Mouse (Mus musculus): ENCODE measurements around the gene Tepsin.
A peak's percentile ranks its signal among the peaks of the same experiment; 100 is the strongest.

The Tepsin gene

DNA sequence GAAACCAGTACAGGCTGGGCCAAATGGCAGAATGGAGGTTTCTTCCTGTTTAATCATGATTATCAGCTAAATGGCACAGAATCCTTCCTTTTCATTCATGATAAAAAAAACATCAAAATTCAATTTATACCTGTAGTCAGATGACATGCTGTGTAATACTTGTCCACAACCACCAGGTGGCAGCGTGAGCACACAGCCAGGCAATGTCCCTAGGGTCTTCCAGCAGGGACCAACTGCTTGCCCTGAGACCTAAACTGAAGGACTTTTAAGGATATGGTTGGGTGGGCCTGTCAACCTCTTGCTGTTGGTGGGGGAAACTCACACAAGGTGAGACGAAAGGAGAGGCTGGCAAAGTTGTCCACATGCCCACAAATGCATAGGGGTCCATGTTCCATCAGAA lies 12.5 kb upstream of the Tepsin start:
- peak; percentile 39 for DNase-seq (ENCODE audit: low read depth, low spot score)

DNA sequence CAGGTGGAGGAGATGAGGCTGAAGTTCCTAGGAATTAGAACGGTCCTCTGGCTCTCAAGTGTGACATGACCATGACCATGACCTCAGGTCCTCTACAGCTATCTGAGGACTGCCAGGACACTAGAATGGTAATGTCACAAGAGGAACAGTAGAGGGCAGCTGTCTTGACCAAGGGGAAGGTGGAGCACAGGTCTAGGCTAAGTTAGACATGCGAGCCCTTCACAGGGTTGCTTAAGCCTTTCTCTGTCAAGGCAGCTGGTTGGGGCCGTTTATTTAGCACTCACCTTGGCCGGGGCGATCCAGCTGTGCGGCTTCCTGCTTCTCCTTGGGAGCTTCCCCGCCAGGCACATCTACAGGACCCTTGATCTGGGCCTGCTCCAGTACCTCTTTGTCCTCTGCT lies 12.0 kb upstream of the Tepsin start:
- DNase-seq (ENCODE audit: low read depth, low spot score), result peak; percentile 11

DNA sequence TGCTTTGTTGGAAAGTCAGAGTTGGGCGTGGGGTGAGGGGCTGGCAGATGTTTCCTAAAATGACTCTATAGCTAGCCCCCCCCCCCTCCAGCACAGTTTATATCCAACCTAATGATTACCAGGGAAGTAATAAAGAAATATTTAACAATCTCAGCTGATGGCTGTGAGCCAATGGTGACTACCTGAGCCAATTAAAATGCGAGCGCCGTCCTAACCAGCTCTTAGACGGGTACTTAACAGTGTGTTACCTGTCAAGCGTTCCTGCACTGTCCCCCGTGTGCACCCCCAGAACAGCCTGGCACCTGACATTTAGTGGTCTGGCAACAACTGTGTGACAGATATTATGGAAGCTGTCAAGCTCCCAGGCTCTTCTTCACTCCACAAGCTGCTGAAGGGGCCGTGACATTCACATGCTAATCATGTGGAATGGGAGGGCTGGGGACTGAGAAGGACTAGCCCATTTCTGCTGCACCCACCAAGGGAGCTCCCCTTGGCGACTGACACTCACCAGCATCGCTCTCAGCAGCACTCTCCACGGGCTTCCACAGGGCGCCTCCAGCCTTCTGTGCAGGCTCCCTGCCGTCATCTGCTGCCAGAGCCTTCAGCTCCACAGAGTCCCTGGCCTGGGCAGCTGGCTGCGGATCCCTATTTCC lies 11.2 kb upstream of the Tepsin start:
- no peak for DNase-seq (ENCODE audit: low read depth, low spot score)

DNA sequence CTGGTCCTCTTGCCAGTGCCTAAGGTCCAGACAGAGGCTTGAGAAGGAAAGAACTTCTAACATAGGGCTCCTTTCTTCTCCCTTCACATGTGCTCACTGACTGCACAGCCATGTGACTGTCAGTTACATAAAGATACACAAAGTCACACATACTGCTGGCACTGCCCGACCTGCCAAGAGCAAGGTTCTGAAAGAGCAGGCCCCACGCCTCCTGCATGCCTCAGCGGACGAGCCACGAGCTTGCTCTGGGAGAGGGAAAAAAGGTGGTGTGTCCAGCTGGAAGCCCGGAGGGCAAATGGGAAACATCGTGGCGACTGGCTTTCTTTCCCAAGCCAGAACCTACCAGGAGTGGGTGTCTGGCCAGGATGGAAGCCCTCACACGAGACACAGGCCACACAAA lies 9.3 kb upstream of the Tepsin start:
- no peak for DNase-seq (ENCODE audit: low read depth, low spot score)

DNA sequence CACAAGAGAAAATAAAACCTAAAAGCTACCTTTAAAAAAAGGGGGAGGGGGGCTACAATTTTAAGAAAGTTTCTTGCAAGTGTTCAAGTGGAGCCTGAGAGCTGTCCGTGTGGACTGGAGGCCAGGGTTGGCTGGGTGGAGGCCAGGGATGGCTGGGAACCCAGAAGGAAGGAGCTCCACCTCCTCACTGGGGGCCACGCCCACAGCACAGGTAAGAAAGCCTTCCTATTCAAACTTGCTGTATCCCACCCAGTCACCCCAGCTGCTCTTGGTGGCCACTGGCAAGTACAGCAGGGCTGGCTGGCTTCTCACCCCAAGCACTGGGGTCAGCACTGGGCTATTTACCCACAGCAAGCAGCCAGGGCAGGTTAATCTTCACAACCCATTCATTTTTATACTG lies 8.5 kb upstream of the Tepsin start:
- no peak for DNase-seq (ENCODE audit: low read depth, low spot score)

DNA sequence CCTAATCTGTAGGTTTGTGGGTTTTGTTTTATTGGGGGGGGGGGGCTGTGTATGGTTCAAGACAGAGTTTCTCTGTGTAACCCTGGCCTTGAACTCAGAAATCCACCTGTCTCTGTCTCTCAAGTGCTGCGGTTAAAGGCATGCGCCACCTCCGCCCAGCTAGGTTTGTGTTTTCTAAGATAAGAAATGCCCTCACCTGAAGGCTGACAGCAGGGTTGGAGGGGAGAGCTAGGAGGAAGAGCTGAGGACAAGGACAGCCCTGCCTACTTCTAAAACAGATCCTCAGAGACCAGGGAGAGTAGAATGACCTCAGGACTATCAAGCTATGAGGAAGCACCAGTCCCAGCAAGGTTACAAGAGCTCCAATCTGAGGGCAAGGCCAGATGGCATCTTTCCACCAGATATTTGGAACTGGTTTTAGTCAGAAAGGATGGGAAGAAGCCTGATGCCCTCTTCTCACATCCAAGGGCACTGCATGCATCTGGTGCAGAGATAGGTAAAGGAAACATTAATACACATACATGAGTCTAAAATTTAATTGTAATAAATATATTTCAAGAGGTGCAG lies 5.0 kb upstream of the Tepsin start:
- DNase-seq (ENCODE audit: low read depth, low spot score), result no peak

DNA sequence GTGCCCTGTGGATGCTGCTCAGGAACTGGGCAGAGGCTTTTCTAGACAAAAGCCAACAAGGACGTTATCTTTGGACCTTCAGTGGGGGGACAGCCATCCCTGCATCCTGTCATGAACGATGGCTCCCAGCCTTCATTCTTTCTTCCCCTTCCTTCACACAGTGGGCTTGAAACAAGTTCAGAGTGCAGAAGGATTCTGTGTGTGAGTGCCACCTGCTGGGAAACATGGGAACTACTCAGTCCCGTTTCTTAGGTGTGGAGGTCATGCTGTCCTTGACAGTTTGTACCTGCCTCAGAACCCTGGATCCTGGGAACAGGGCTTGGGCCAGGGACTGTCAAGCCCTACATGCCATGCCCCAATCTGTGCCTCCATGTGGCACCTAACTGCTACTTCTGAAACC lies 2.5 kb upstream of the Tepsin start:
- DNase-seq (ENCODE audit: low read depth, low spot score), result peak; percentile 78

DNA sequence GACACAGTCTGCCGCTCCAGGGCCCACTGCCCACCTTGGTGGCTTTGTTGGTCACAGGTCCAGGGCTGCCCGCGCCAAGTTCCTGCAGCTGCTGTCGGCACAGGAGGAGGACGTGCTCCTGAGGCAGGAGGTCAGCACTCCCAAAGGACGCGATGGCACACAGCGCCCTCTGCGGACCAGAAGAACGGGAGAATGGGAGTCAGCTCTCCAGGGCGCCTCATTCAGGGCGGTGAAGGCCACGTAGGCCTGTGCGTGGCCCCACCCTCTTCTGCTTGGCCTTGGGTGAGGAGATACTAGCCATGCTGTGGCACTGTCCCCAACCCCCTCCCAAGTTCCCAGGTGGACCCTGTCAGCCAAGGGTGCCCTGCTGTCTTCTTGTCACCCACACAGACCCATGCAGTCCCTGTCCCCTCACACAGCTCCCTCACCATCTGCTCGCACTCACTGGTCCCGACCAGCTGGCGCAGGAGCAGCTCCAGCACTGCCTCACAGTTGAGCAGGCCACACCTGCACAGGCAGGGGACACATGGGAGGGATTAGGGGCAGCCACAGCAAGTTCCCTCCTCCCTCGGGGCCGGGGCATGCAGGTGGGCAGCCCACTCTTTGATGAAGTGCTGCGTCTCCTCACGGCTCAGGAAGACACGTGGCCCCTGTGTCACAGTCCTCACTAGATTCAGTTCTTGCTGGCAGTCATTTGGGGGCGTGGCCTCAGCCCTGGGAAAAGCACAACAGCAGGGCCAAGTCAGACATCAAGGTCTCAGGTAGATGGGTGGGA lies 5.5 kb downstream of the Tepsin start:
- DNase-seq (ENCODE audit: low read depth, low spot score), result no peak

DNA sequence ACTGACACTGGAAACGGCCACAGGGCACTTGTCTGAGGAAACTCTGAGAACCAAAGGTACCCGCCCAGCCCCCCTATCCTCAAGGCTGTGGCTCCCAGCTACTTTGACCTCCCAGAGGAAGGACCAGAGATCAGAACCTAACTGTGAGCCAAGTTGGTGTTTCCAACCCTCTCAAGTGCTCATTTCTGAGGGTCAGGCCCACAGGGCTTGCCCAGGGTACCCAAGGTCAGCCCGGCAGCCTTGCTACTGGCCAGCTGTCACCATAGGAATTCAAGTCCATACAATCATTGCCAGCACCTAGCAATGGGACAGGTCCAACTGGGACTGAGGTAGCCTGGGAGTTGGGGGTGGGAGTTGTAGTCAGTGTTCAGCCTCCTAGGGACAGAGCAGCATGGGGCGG lies 7.9 kb downstream of the Tepsin start:
- DNase-seq (ENCODE audit: low read depth, low spot score), result no peak

DNA sequence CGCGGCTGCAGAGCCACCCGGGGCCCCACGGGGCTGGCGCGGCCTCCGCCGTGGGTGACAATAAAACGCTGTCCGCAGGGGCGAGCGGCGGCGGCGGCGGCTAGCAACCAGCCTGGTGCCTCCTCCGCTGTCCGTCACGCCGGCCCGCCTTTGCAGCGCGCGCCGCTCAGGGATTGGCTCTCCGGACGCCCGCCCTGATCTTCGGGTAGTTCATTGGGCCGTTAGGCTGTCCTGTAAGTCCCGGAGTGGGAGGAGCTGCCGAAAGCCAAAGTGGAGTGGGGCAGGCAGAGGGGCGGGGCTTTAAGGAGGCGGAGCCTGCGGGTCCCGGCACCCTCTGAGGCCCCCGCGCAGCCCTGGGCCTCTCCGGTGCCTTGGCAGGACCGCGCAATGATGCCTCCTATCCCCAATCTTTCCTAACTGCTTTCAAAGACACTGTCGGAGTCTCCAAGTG lies 11.8 kb downstream of the Tepsin start, which contains the start of gene Cep131:
Gene Cep131, minus strand, starts transcription at position 126 of the 451 bp plus-strand sequence.
- DNase-seq (ENCODE audit: low read depth, low spot score), result peak; percentile 98

DNA sequence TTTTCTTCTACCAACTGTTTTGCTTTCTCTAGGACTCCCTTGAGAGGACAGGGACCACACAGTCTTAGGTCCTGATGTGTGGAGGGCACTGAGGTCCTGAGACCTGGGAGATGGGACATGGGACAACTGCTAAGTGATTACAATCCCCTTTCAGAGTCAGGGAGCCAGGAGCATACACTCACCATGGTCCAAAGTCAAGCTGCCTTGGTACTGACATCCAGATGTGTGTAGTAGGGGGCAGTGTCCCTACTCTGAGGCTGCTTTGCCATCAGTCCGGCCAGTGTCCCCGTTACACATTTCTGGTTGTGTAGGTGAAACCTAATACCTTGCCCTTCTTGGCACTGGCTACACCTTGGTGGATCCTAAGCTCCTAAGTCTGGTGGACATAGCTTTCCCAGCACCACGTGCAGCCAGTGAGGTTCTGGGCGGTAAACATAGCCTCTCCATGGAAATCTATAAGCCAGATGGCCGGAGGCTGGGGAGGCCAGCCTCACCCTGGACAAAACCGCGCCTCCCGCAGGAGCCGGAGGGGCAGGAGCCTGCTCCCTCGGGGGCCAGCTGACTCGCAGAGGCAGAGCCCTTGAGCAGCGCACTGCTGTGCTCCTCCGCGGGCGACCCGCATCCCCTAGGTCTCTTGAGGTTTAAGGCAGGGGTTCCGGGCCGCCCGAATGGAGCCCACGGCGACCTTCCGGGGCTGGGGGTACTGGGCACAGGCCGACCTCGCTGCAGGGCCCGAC lies 12.5 kb downstream of the Tepsin start:
- DNase-seq (ENCODE audit: low read depth, low spot score), result peak; percentile 18

DNA sequence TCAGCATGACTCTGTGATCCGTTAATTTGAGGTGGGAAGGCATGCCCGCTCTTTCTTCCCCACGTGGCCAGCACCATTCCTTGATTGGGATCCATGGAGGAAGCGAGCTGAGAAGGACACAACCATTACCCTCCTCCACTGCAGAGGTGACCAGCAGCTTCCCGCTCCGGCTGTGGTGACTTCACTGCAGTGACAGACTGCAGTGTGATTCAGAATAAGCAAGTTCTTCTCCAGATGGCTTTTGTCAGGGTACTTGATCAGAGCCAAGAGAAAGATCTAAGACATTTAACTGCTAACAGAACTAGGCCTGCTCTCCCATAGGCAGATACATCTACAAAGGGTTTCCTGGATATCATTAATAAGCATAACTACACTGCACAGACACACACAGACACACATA lies 18.2 kb downstream of the Tepsin start:
- DNase-seq (ENCODE audit: low read depth, low spot score), result no peak

DNA sequence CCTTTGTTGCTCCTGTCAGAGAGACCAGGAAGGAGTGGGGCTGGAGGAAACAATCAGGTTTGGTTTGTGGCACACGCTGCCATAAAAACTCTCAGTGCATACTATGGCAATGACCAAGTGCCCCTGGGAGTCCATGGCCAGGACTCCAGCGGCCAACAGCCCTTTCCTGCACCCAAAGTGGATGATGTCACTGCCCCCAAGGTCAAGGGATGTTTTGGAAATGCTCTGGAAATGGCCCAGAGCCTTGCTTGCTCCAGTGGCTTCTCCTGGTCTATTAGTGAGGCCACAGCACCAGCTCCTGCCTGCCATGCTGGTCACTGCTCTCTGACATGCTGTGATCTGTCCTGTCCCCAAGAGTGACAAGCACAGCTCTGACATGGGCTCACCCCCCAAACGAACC lies 22.3 kb downstream of the Tepsin start:
- no peak for DNase-seq (ENCODE audit: low read depth, low spot score)

DNA sequence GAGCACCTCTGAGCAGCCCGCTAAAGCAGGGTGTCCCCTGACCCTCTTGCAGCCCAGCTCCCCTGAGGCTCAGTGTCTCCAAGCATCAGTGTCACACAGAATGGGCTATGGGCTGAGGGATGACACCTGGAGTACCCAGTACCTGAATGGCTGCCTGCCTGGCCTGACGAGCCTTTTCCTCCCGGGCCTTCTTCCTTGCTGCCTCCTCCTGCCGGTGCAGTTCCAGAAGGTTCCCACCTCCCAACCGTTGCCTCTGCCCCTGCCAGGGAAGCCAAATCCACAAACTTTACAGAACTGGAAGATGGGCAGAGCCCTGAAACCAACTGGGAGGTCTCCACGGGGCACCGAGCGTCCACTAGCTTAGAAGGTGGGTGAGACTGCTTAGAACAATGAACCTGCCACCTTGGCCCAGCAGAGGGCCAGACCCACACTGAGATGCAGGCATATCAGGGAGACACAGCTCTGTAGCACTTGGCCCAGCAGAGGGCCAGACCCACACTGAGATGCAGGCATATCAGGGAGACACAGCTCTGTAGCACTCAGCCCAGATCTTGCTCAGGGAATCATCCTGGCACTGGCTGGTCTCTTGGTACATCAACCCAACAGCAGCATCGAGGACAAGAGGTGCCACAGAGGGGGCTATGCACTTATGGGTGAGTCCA lies 25.4 kb downstream of the Tepsin start:
- DNase-seq (ENCODE audit: low read depth, low spot score), result no peak

DNA sequence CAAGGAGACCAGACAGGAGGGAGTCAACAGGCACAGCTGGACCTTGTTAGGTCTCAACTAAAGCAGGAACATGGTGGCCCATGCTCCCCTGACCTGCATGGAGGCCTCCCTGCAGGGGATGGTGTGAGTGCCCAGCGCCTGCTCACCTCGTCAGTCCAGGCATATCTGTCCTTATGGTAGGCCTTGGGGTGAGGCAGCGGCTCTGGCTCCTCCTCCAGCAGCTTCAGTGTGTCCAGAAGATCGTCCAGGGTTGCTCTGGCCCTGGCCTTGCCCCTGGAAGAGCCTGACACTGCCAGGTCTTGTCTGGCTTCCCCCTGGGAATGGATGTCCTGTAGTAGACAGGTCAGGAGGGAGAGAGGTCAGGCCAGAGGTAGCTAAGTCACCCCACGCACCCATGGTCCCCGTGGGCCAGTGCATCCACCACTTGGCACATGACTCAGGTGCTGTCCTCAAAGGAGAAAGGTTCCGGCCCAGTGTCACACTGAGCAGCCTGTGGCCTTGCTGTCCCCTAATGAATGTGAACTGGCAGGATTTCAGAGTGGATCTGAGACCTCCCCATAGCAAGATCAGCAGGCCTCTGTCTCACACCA lies 26.7 kb downstream of the Tepsin start:
- DNase-seq (ENCODE audit: low read depth, low spot score), result no peak

DNA sequence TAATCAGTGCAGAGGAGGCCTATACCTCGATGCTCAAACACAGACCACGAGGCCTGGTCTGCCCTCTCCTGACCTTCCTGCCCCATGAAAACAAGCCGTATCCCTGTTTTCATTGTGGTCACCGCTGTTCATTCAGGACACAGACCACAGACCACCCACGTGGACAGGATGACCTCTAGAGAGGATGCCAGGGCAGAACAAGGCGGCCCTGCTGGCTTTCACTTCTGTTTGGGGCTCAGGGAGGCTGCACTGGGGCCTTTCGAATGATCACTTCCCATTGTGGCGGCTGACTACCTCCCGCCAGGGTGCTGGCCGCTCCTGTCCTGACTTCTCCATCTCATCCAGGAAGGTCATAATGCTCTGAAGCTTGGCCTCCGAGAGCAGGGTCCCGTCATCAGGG lies 27.5 kb downstream of the Tepsin start:
- no peak for DNase-seq (ENCODE audit: low read depth, low spot score)

DNA sequence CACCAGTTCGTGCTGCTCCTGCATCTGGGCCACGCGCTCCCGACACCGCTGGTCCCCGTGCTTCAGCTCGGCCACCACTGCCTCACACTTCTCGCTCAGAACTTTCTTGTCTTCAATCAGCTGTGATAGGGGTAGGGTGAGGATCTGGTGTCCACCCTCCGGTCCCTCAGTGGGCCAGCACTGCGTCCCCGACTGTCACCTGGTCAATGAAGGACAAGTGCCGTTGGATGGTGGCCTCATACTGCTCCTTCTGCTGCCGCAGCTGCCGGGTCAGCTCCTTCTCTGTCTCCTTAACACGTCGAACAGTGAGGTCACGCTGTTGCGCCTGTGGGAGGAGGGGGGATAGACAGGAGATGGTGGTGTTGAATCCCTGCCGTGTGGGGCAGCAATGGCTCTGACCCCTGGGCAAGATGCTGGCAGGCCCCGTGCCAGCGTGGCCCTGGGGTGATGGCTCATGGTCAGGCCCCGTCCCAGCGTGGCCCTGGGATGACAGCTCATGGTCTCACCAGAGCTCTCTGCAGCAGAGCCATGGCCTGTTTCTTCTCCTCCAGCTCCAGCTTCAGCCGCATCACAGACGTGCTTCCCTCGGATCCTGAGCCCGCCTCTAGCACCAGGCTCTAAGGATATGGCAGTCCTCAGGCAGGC lies 28.1 kb downstream of the Tepsin start:
- no peak for DNase-seq (ENCODE audit: low read depth, low spot score)

DNA sequence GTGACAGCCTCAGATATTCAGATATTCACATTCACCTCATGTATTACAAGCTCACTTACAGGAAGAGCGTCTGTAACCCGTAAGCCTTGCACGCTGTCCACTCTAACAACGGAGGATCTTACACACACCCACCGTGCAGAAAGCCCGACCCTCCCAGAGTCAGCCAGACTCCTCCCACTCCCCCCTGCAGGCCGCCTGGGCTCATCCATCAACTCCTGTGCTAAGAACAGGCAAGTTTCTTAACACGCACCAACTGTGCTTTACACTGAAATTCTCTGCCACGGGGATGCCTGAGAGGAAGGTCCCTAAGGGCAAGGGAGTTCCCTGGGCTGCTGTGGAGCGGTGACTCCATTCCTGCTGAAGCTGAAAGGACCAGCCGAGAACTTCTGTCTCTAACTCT lies 29.3 kb downstream of the Tepsin start:
- DNase-seq (ENCODE audit: low read depth, low spot score), result no peak

DNA sequence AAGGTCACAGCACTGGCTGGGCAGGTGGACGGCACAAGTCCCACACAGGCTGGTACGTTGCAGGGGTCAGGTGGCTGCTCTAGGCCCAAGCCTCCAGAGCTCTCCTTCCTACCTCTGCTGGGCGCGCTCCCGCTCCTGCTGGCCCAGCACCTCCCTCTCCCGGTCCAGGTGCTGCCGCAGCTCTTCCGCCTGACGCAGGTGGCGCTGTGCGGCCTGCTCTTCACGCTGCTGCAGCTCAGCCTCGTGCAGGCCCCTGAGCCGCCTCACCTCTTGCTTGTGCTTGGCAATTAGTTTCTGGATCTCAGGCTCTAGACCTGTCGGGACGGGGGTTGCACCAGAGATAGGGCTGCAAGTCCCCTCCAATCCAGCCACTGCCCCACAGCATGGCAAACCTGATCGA lies 30.7 kb downstream of the Tepsin start:
- no peak for DNase-seq (ENCODE audit: low read depth, low spot score)

DNA sequence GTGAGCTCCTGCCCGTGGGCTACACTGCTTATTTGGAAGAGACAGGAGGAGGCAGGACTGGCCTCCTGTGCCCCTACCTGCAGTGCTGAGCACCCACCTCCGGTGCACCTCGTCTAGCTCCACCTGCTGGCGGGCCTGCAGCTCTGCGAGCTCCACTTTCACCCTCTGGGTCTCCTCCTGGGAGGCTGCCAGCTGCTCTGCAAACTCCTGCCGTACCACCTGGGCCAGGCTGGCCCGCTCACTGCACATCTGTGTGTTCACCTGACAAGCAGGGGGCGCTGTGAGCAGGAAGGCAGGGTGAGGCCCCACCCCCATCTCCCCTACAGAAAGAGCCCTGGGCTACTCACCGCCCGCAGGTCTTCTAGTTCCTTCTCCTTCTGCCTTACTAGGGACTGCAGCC lies 33.2 kb downstream of the Tepsin start:
- peak; percentile 85 for DNase-seq (ENCODE audit: low read depth, low spot score)

DNA sequence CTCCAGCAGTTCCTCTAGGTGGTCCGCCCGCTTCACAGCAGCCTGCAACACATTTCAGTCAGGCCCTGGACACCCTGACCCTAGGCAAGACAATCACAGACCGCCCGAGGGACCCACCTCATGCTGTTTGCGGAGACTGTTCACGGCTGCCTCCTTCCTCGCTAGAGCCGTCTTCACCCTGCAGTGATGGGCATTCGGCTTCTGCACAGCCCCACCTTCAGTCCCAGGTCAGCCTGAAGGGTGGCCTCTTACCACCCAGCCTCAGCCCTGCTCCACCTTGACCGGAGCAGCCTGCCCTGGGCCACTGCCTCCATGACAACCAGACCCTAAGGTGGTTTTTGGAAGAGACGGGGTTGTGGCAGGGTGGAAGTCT lies 33.9 kb downstream of the Tepsin start:
- no peak for DNase-seq (ENCODE audit: low read depth, low spot score)
